Comparison of ENCODE assay signal across 15 mouse cellular contexts in the genomic region with DNA sequence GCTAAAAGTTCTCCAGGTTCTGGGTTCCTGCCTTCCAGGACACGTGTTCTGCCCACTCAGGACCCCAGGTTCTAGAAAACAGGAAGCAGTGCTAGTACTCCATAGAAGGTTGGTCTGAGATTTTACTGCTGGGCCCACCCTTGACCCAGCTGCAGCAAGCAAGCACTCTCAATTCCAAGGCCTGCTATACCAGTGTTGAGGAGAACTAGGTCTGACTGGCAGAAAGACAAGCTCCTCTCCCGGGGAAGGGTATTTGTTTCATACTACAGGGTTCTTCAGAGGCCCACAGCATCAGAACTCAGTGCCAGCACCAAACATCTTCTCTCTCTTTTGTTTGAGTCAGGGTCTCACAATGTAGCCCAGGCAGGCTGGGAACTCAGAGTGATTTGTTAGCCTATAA. TPM values are rescaled to one million over a fixed set of nuclear protein-coding genes. Genes with fewer than 3 reads are reported as not detected.
DNase-seq lines count a peak whose midpoint lies in the region; ATAC-seq lines count a peak whose summit lies in the region.
"Had no signal": no experiment of that assay in that cellular context is flagged by ENCODE, and none has a peak within 500 bp of the region (broad histone marks: within the 10 kb centered on the region; RNA-seq: fewer than 3 reads in every experiment).

No protein-coding gene starts in this region.

- no peak overlapping the region for H3K9ac ChIP-seq in heart, embryonic 15.5 days
- no peak overlapping the region for H3K9ac ChIP-seq in liver, embryonic 16.5 days (ENCODE audit: low read depth, low read length)
- no peak overlapping the region for H3K9ac ChIP-seq in stomach, embryonic 14.5 days (replicated peaks; ENCODE audit: low read depth, low read length)
- H3K9ac ChIP-seq: limb, embryonic 12.5 days; midbrain, embryonic 13.5 days had no signal

- H3K4me3 ChIP-seq in heart, embryonic 15.5 days: no peak overlapping the region
- no peak overlapping the region for H3K4me3 ChIP-seq in liver, embryonic 16.5 days (ENCODE audit: low read depth, low read length)
- no peak overlapping the region for H3K4me3 ChIP-seq in stomach, embryonic 14.5 days (ENCODE audit: low read depth, low read length)
- H3K4me3 ChIP-seq: limb, embryonic 12.5 days; midbrain, embryonic 13.5 days had no signal

- peak; percentile 62 for DNase-seq in cerebellum, adult 9-10 months
- no peak for DNase-seq in cerebellum, postnatal 25 days
- DNase-seq in heart, postnatal 25 days (ENCODE audit: low spot score): no peak
- no peak for DNase-seq in liver
- no peak for DNase-seq in adrenal gland, postnatal 10 days
- DNase-seq: gastrocnemius, postnatal 36 days; kidney, adult 11 months; thymus, postnatal 4 days had no signal

- no peaks in the 10 kb centered on the region for H3K27me3 ChIP-seq in heart, embryonic 15.5 days
- no peaks in the 10 kb centered on the region for H3K27me3 ChIP-seq in liver, embryonic 16.5 days (ENCODE audit: control insufficient read depth, insufficient read depth, low read depth, low read length)
- no peaks in the 10 kb centered on the region for H3K27me3 ChIP-seq in stomach, embryonic 14.5 days (ENCODE audit: control insufficient read depth, insufficient read depth, low read length)
- H3K27me3 ChIP-seq: limb, embryonic 12.5 days; midbrain, embryonic 13.5 days; Patski had no signal

- ATAC-seq in heart, embryonic 15.5 days (replicated peaks; ENCODE audit: insufficient number of reproducible peaks, insufficient read depth, low FRiP score, low read depth): no peak
- ATAC-seq in liver, embryonic 16.5 days (ENCODE audit: low read depth): no peak
- no peak for ATAC-seq in stomach, embryonic 14.5 days (ENCODE audit: insufficient number of reproducible peaks, insufficient read depth, low FRiP score, low read depth)
- ATAC-seq: midbrain, embryonic 13.5 days had no signal

- 86% methylated on average over 2 of the region's 2 CpGs for WGBS in heart, embryonic 15.5 days
- 54% methylated on average over 2 of the region's 2 CpGs for WGBS in liver, embryonic 16.5 days (ENCODE audit: insufficient replicate concordance)
- 84% methylated on average over 2 of the region's 2 CpGs for WGBS in stomach, embryonic 14.5 days

- intact Hi-C loops in heart, postnatal 25 days (cut with DNase I): no loop called here

- peak overlapping the region; percentile 75 for H3K27ac ChIP-seq in heart, embryonic 15.5 days
- H3K27ac ChIP-seq in liver, embryonic 16.5 days (ENCODE audit: low read length): peak overlapping the region; percentile 17; the same call in 1 of the 2 replicates
- peak overlapping the region; percentile 77; the same call in 1 of the 2 replicates for H3K27ac ChIP-seq in stomach, embryonic 14.5 days (ENCODE audit: low read length)
- H3K27ac ChIP-seq: limb, embryonic 12.5 days; macrophage; midbrain, embryonic 13.5 days had no signal

- peaks cover 68% of the 10 kb centered on the region for H3K36me3 ChIP-seq in heart, embryonic 15.5 days
- peaks cover 47% of the 10 kb centered on the region for H3K36me3 ChIP-seq in liver, embryonic 16.5 days (ENCODE audit: control insufficient read depth, insufficient read depth)
- peaks cover 57% of the 10 kb centered on the region for H3K36me3 ChIP-seq in stomach, embryonic 14.5 days (ENCODE audit: control insufficient read depth, insufficient read depth, low read length)

- no peaks in the 10 kb centered on the region for H3K9me3 ChIP-seq in heart, embryonic 15.5 days (replicated peaks)
- no peaks in the 10 kb centered on the region for H3K9me3 ChIP-seq in liver, embryonic 16.5 days (replicated peaks; ENCODE audit: control insufficient read depth, low read length)
- no peaks in the 10 kb centered on the region for H3K9me3 ChIP-seq in stomach, embryonic 14.5 days (ENCODE audit: control insufficient read depth, low read depth, low read length)
- H3K9me3 ChIP-seq: limb, embryonic 12.5 days; midbrain, embryonic 13.5 days had no signal

- no peak overlapping the region for H3K4me2 ChIP-seq in heart, embryonic 15.5 days
- no peak overlapping the region for H3K4me2 ChIP-seq in liver, embryonic 16.5 days (ENCODE audit: low read depth, low read length)
- no peak overlapping the region for H3K4me2 ChIP-seq in stomach, embryonic 14.5 days (replicated peaks; ENCODE audit: low read depth, low read length)
- H3K4me2 ChIP-seq: limb, embryonic 12.5 days; midbrain, embryonic 13.5 days had no signal

- H3K4me1 ChIP-seq in heart, embryonic 15.5 days (replicated peaks): peaks cover 54% of the 10 kb centered on the region
- peaks cover 15% of the 10 kb centered on the region for H3K4me1 ChIP-seq in liver, embryonic 16.5 days (ENCODE audit: control insufficient read depth, low read depth, low read length)
- peaks cover 4% of the 10 kb centered on the region; the same call in 1 of the 2 replicates for H3K4me1 ChIP-seq in stomach, embryonic 14.5 days (ENCODE audit: control insufficient read depth, insufficient read depth, low read length)
- H3K4me1 ChIP-seq: limb, embryonic 12.5 days; midbrain, embryonic 13.5 days had no signal

RNA-seq across cellular contexts. Expression of a gene that starts 9.8 kb away (rescaled TPM):
- 82.5 and 99.2 TPM in 2 replicates for polyA plus RNA-seq in heart, embryonic 15.5 days (2015; fragmentation: Nextera tagmentation; extraction: Ambion mirVana)
- 100 to 1,000 TPM in 1 of 2 experiments, 10 to 100 TPM in 1; 97.5 to 102 TPM for total RNA-seq in heart, postnatal 25 days (2021)
- polyA plus RNA-seq in liver, embryonic 16.5 days (2015; fragmentation: Nextera tagmentation; extraction: Ambion mirVana): 38.0 and 38.6 TPM in 2 replicates
- polyA plus RNA-seq in stomach, embryonic 14.5 days (2014; fragmentation: Nextera tagmentation; extraction: Ambion mirVana): 93.6 and 94.4 TPM in 2 replicates
- total RNA-seq in adrenal gland, postnatal 10 days (2021): 10 to 100 TPM; 81.5 to 90.1 TPM

RNA-seq across cellular contexts. Expression of a gene that starts 25.4 kb away (rescaled TPM):
- 28.1 and 34.0 TPM in 2 replicates for polyA plus RNA-seq in heart, embryonic 15.5 days (2015; fragmentation: Nextera tagmentation; extraction: Ambion mirVana)
- total RNA-seq in heart, postnatal 25 days (2021): 1 to 10 TPM; 5.2 to 6.5 TPM
- 5.3 and 5.9 TPM in 2 replicates for polyA plus RNA-seq in liver, embryonic 16.5 days (2015; fragmentation: Nextera tagmentation; extraction: Ambion mirVana)
- 18.7 and 22.3 TPM in 2 replicates for polyA plus RNA-seq in stomach, embryonic 14.5 days (2014; fragmentation: Nextera tagmentation; extraction: Ambion mirVana)
- total RNA-seq in adrenal gland, postnatal 10 days (2021): 10 to 100 TPM; 16.2 to 21.2 TPM

RNA-seq across cellular contexts. Expression of a gene that starts 35.0 kb away (rescaled TPM):
- polyA plus RNA-seq in heart, embryonic 15.5 days (2015; fragmentation: Nextera tagmentation; extraction: Ambion mirVana): 0.05 and 0.23 TPM in 2 replicates
- not detected for total RNA-seq in heart, postnatal 25 days (2021)
- 0.04 TPM in 2 replicates for polyA plus RNA-seq in liver, embryonic 16.5 days (2015; fragmentation: Nextera tagmentation; extraction: Ambion mirVana)
- 0.55 and 0.59 TPM in 2 replicates for polyA plus RNA-seq in stomach, embryonic 14.5 days (2014; fragmentation: Nextera tagmentation; extraction: Ambion mirVana)
- total RNA-seq in adrenal gland, postnatal 10 days (2021): 1 to 10 TPM; 1.3 to 1.8 TPM
- total RNA-seq: gastrocnemius, postnatal 36 days had no signal
- polyA plus RNA-seq: macrophage had no signal

RNA-seq across cellular contexts. Expression of a gene that starts 44.3 kb away (rescaled TPM):
- 36.4 and 44.0 TPM in 2 replicates for polyA plus RNA-seq in heart, embryonic 15.5 days (2015; fragmentation: Nextera tagmentation; extraction: Ambion mirVana)
- total RNA-seq in heart, postnatal 25 days (2021): 1 to 10 TPM; 1.8 to 1.9 TPM
- 36.0 and 43.3 TPM in 2 replicates for polyA plus RNA-seq in liver, embryonic 16.5 days (2015; fragmentation: Nextera tagmentation; extraction: Ambion mirVana)
- polyA plus RNA-seq in stomach, embryonic 14.5 days (2014; fragmentation: Nextera tagmentation; extraction: Ambion mirVana): 46.0 and 51.7 TPM in 2 replicates
- 1 to 10 TPM; 4.9 to 6.7 TPM for total RNA-seq in adrenal gland, postnatal 10 days (2021)
- polyA plus RNA-seq: macrophage had no signal

RNA-seq across cellular contexts. Expression of a gene that starts 55.9 kb away (rescaled TPM):
- polyA plus RNA-seq in heart, embryonic 15.5 days (2015; fragmentation: Nextera tagmentation; extraction: Ambion mirVana): 0.08 and 0.16 TPM in 2 replicates
- under 1 TPM; 0.14 to 0.16 TPM for total RNA-seq in heart, postnatal 25 days (2021)
- polyA plus RNA-seq in liver, embryonic 16.5 days (2015; fragmentation: Nextera tagmentation; extraction: Ambion mirVana): 0.20 and 0.25 TPM in 2 replicates
- 0.10 and 0.24 TPM in 2 replicates for polyA plus RNA-seq in stomach, embryonic 14.5 days (2014; fragmentation: Nextera tagmentation; extraction: Ambion mirVana)
- total RNA-seq in adrenal gland, postnatal 10 days (2021): under 1 TPM; 0.30 to 0.42 TPM
- polyA plus RNA-seq: macrophage had no signal

Comparison
In these comparisons a context has a peak if more than half of its experiments do, and no peak if none do; other contexts are left out.
1. H3K27ac ChIP-seq: peak in every context shown above with its lines; median percentile 77 in stomach, embryonic 14.5 days; 75 in heart, embryonic 15.5 days; 17 in liver, embryonic 16.5 days.